ENCODE assay signal across 8 mouse cellular contexts in the genomic region with DNA sequence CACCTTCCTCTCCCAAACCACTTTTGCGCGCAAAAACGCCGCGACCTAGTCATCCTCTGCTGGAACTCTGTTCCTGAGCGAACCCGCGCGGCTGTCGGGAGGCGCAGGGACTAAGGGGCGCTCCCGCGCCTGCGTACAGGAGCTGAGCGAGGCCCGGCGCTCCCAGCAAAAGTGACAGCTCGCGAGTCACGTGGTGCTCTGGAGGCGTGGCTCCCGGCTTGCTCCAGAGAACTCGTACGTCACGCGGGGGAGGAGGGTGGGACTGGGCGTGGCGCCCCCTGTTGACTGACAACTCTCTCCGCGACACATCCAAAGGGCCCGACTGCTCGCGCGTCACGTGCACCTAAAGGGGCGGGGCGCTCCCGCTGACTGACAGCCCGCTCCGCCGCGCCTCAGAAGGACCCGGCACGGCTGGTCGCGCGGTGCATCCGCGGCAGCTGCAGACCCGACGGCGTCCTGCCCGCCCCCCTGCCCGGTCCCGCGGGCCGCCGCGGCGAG. TPM values are rescaled to one million over a fixed set of nuclear protein-coding genes. Genes with fewer than 3 reads are reported as not detected.
DNase-seq lines count a peak whose midpoint lies in the region; ATAC-seq lines count a peak whose summit lies in the region.

Gene 6430548M08Rik (plus strand): TSS at position 395 of the 498 bp plus-strand sequence.

- peak within 1 kb of the TSS; percentile 90 for H3K4me2 ChIP-seq in hindbrain, embryonic 16.5 days (ENCODE audit: low read length)

- peak within 1 kb of the TSS; percentile 84 for H3K4me3 ChIP-seq in hindbrain, embryonic 16.5 days (ENCODE audit: low read length)
- peak within 1 kb of the TSS; percentile 34 for H3K4me3 ChIP-seq in macrophage (ENCODE audit: inconsistent target)

- H3K27me3 ChIP-seq in hindbrain, embryonic 16.5 days (replicated peaks; ENCODE audit: control insufficient read depth, insufficient read depth, low read length) = no peaks in the 10 kb centered on the region

- no peaks in the 10 kb centered on the region for H3K36me3 ChIP-seq in hindbrain, embryonic 16.5 days (ENCODE audit: control insufficient read depth, insufficient read depth, low read length)
- H3K36me3 ChIP-seq in macrophage (ENCODE audit: inconsistent target) = no peaks in the 10 kb centered on the region

- DNase-seq in WW6 (ENCODE audit: low read depth, low spot score) = peak; percentile 100
- DNase-seq in cerebellum, postnatal 4 days (ENCODE audit: low spot score in 2 of 2) = peak; percentile 100
- peak; percentile 100 for DNase-seq in gastrocnemius, adult 18-20 months (ENCODE audit: low spot score)
- peak; percentile 100 for DNase-seq in left cerebral cortex, adult 18-20 months (ENCODE audit: low spot score in 2 of 2)
- peak; percentile 100 for DNase-seq in right cerebral cortex, adult 18-20 months
- peak; percentile 100 for DNase-seq in urinary bladder, postnatal 10 days (ENCODE audit: low spot score)

- peaks cover 6% of the 10 kb centered on the region for H3K4me1 ChIP-seq in hindbrain, embryonic 16.5 days (ENCODE audit: control insufficient read depth, insufficient read depth, low read depth, low read length)

- H3K9me3 ChIP-seq in hindbrain, embryonic 16.5 days (ENCODE audit: control insufficient read depth, low read length) = no peaks in the 10 kb centered on the region

- ATAC-seq in hindbrain, embryonic 16.5 days = peak; percentile 96

- peak within 1 kb of the TSS; percentile 90 for H3K27ac ChIP-seq in hindbrain, embryonic 16.5 days (ENCODE audit: low read depth, low read length)
- H3K27ac ChIP-seq in macrophage = peak within 1 kb of the TSS; percentile 97

- peaks cover 43% of the 10 kb centered on the region for H3K79me2 ChIP-seq in macrophage (ENCODE audit: inconsistent target)

- H3K9ac ChIP-seq in hindbrain, embryonic 16.5 days (ENCODE audit: low read depth, low read length) = peak within 1 kb of the TSS; percentile 93

- under 1% methylated on average over 47 of the region's 61 CpGs for WGBS in hindbrain, embryonic 16.5 days
- WGBS in macrophage (ENCODE audit: missing documents) = under 1% methylated on average over 59 of the region's 61 CpGs

RNA-seq across cellular contexts. Expression of gene 6430548M08Rik, which starts in this region (rescaled TPM):
- total RNA-seq in gastrocnemius, adult 18-20 months (2021) = 10 to 100 TPM; 23.3 to 45.0 TPM
- polyA plus RNA-seq in hindbrain, embryonic 16.5 days (2015; fragmentation: Nextera tagmentation; extraction: Ambion mirVana) = 32.6 and 38.0 TPM in 2 replicates
- 100 to 1,000 TPM; 247 to 294 TPM for total RNA-seq in left cerebral cortex, adult 18-20 months (2021)
- total RNA-seq in macrophage (2018; cell fraction: chromatin; rRNA removed) = 10 to 100 TPM in 16 of 26 experiments, 1 to 10 TPM in 10; 1.4 to 55.6 (median 17.6) TPM
- 10 to 100 TPM in 25 of 26 experiments, 1 to 10 TPM in 1; 8.5 to 48.8 (median 22.5) TPM for total RNA-seq in macrophage (2018; cell fraction: cytosol; rRNA removed)
- 10 to 100 TPM in 21 of 26 experiments, 1 to 10 TPM in 5; 4.2 to 47.4 (median 20.8) TPM for total RNA-seq in macrophage (2018; cell fraction: nucleus; rRNA removed)
- polyA plus RNA-seq in macrophage (2018) = 25.6 to 29.2 TPM (median 26.4 TPM) in 3 replicates

Comparison
In these comparisons a context has a peak if more than half of its experiments do, and no peak if none do; other contexts are left out.
1. Peak in every context shown above with its lines: DNase-seq, ATAC-seq, H3K4me3 ChIP-seq and H3K27ac ChIP-seq.
2. RNA of gene 6430548M08Rik (total RNA-seq): 247 to 294 TPM in left cerebral cortex, adult 18-20 months; 23.3 to 45.0 TPM in gastrocnemius, adult 18-20 months; every median in the first group is over 4 times any median in the second.